Mouse (Mus musculus) frontal cortex, adult 2 months (tissue): Measurements from ENCODE around the gene Pafah1b2. TPM values are rescaled to one million over a fixed set of nuclear protein-coding genes. Genes with fewer than 3 reads are reported as not detected.
A peak's percentile ranks its signal among the peaks of the same experiment; 100 is the strongest.

Experiments used
- DNase-seq, 2 experiments: peaks; one replicate each; pipeline ENCODE4 v3.0.0; 2022; ENCODE audit warnings: low spot score in 1 of 2; ENCODE audit errors: extremely low spot score in 1 of 2
- polyA plus RNA-seq: library from polyadenylated mRNA; depleted of rRNA; stranded (reverse); fragments of >200 nt; gene quantifications from 2 replicates; pipeline ENCODE4 v1.2.3, GENCODE M21; 2012; rRNA removed

The Pafah1b2 gene
- polyA plus RNA-seq, result 99.0 and 106 TPM in 2 replicates

DNA sequence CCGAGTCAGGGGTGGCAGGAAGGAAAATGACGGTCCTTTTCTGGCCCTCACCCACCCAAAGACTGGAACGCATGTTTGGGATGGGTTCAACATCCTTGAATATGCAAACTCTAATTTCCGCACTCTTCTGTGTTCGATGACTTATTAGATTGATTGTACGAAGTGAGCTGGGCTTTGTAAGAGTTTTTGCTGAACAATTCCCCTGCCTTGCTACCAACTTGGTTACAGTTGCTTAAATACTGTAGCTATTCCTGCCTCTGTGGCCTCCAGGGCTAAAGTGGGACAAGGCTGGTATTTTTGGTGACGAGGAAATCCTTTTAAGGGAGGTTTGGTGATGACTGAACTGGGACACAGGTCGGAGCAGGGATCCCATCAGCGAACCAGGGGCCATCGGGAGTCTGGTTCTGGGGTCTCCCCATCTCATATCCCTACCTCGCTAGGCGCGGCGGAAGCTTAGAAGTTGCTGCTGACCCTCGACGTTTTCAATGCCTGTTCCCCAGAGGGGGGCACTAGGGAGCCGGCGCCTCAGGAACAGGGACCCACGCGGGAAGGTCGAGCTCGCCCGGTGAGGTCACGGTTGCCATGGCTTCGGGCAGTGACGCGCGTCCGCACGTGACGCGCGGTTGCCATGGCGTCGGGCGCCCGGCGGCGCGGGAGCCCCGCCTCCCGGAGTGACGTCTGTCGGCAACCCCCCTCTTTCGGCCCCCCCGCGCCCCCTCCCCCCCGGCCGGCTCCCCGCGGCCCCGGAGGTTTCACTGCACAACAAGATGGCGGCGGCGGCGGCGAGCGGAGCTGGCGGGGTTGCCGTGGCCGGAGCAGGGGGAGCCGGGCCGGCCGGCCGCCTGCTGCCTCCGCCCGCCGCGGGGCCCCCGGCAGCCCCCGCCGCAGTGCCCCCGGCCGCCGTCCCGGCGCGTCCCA is at the start of gene Pafah1b2, which contains the start of gene Sik3:
Gene Pafah1b2 (minus strand): TSS at position 600 of the 918 bp plus-strand sequence.
Gene Sik3 (plus strand): TSS at position 730 of the 918 bp plus-strand sequence.
- DNase-seq, result peak; percentile 92 to 97

DNA sequence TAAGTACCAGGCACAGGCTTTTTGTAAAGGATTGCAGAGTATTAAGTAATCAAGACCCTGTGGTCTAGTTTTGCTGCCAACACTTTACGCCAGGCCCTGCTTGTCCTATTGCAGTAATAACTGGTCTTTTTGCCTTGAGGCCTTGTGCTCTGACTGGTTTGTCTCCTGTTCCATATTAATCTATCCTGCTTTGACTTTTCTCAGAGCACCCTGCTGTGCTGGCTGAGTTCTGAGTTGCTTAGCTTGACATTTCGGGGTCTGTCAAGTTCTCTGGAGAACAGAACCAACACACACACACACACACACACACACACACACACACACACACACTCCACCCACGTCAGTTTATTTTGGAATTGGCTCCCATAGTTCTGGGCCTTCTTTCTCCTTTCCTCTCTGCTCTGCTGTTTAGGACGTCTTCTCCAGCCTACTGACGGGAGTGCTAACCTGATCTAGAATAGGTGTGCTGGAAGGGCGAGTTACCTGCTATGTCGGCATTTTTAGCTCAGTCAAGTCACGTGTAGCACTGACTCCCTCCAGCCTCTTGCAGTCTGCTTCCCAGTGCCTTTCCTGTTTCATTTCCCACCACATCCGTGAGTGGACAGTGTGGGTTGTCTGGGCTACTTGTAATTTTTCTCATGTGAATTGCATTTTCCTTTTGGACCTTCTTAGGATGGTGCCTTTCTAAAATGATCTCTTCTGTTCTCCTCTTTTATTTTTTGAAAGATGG is 49.4 kb upstream of the Pafah1b2 start:
- DNase-seq, result peak; percentile 36 to 59

DNA sequence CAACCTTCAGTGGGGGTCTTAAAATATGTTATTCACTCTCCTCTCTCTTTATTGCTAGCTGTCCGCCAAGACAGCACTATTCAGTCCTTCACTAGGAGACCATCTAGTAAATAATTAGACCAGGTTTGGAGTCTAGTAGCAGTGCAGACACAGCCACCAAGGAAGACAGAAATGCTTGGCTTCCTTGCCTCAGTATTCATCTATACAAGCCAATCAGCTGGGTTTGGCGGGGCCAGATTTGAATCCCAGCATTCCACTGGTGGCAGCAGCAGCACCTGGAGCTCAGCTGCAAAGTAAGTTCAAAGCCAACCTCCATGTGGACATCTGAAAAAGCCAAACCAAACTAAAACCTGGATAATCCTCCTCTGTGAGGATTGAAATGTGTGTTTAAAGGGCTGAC is 47.8 kb upstream of the Pafah1b2 start:
- DNase-seq, result no peak

DNA sequence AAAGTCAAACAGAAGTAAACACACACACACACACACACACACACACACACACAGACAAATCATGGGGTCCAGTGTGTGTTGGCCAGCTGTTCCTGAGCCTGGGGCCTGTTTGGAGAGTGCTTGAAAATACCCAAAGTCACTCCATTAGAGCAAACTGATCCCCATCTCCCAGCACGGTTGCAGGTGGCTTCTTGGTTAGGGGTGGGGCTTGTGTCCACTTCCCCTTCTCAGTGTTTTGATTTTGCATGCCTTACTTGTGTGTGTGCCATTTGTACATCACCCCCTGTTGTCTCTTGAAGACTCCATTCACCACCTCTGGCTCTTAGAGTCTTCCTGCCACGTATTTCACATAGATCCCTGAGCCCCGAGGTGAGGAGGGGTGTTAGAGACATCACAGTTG is 45.6 kb upstream of the Pafah1b2 start:
- no peak for DNase-seq

DNA sequence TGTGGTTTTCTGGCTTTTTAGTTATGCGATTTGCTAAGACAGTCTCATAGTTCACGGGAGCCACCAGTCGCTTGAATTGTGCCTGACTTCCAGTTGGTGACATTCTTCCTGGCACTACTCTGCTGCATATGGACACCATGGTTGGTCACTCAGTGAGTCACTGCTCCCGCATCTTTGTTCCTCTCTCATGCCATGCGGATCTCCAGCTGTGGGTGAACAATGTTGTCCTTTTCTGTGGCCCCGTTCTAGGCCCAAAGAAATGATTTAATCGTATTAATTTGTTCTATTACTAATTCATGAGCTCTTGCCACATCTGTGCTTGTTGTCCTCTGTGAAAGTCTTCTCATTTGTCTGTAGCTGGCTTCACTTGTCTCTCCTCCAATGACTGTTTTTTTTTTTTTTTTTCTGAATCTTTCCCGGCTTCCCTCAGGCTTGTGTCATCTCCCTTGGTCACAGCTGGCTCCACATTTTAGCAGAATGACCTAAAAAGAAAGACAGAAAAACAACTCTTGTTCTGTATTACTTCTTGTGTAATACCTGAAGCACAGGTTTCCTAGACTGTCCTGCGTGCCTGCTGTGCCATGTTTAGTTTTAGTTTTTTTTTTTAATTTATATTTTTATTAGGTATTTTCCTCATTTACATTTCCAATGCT is 40.6 kb upstream of the Pafah1b2 start:
- DNase-seq, result peak; percentile 21 to 32

DNA sequence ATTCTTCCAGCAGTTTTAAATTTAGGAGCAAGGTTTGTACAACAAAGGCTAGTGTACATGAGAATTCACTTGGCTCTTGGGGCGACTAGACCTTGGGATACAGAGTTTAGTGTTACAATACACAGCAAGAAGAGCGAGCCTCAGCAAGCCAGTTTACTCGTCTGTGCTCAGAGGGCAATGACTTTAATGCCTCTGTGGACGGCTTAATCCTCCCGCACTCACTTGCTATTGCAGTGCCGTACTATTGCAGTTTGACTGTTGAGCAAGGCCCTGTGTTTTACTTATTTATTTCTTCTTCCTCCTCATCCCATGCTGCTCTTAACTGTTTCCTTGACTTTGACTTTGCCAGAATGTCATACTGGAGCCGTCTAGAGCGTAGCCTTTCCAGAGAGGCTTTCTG is 37.7 kb upstream of the Pafah1b2 start:
- DNase-seq, result no peak

DNA sequence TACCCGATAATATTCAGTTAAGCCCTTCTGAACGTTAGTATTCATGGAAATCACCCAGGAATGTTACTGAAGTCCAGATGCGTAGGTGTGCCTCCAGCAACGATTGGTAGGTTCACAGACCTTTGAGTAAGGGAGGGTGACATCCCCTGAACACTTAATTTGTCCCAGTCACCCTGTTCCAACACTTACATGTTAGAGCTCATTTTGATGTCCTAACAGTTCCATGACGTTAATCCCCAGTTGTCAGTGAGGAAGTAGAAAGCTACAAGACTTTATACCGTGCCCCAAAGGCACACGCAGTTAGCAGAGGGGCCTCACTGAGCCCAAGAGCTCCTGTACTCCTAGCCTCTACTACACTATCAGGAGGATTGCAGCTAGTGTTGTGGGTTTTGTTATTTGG is 37.0 kb upstream of the Pafah1b2 start:
- DNase-seq, result no peak

DNA sequence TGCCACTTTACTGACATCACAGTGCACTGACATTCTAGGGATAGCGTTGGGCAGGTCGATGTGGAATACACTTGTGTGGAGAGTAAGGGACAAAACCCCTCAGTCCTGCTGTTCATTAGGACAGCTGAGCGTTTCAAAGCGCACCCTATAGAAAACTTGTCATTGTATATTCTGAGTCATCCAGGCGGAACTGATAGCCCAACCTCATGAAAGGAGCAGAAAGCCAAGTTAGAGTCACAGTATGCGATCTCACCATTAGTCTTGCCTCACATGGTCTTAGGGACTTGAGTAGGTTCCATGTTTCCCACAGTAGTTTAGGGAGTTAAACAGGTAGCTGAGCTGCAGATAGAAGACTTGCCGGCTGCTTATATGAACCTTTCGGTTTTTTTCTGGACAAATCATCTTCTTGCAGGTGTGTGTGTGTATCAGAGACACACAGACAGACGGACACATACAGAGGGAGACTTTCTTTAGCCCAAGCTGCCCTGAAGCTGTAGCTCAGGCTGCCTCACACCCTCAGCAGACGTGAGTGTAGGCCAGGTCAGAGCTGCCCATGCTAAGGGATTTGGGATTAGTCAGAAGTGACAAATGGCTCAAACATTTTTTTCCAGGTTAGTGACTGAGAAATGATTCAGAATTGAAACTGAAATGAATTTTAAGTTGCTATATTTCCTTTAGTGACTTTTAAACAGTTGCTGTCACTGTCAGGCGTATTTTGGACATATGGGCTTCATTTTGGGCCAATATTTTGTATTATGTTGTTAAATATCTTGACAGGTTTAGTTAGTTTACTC is 34.4 kb upstream of the Pafah1b2 start:
- no peak for DNase-seq

DNA sequence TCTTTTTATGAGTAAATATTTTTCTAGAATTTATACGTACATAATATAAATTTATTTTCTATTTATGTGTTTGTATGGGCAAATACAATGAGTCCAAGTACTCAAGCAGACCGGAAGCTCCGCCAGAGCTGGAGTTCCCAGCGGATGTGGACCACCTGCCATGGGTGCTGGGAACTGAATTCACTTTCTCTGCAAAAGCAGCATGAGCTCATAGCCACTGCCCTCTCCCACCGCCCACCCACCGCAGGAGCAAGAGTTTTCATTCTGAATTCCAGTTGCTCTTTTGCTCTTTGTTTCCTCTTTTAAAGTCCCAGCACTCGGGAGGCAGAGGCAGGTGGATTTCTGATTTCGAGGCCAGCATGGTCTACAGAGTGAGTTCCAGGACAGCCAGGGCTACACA is 31.1 kb upstream of the Pafah1b2 start:
- no peak for DNase-seq

DNA sequence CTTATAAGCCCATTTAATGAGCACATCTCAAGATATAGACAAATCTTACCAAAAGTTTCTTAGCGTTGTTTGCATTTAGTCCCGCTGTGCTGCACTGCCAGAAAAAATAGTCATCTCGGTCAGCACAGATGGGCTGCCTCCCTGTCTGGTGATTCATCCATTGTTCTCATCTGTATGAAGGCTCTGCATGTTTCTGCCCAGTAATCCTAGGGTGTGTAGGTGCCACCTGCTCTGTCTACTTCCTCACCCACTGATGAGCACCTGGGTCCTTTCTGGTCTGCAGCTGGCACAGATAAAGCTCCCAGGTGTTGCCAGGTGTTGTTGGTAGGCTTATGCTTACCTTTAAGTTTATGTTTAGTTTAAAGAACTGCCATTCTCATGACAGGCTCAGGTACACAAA is 29.9 kb upstream of the Pafah1b2 start:
- DNase-seq, result peak in 1 of 2 experiments; percentile 45

DNA sequence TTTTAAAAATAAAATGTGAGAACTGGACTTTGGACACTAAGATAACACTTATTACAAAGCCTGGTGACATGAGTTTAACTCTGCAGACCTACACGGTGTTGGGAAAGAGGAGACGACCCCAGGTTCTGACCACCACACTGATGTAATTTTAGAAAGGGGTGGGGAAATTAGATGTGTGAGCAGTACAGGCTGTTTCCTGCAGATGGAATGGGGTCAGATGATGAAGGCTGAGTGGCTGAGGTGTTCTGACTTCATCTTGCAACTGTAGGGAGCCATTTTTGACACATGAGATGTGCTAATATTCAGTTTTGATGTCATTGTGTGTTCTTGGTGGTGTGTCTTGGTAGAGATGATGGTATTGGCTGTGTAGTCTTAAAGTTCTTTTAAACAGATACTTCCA is 28.7 kb upstream of the Pafah1b2 start:
- DNase-seq, result no peak

DNA sequence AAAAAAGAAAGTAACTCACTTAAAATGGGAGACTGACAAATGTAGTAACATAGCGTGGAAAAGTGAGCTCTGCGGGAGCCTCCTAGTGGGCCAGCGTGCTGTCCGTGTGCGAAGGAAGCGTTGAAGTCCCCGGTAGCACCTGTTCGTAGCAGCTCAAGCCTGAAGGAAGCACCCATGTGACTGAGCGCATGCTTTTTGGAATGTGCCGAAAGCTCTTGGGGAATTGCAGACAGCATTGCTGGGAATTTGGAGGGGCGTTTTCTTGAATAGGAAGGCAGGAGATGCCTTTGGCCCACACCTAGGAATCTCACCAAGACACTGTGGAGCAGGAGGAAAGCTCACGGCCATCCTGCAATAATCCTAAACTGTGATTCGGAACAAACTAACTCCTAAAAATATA is 26.3 kb upstream of the Pafah1b2 start:
- DNase-seq, result no peak

DNA sequence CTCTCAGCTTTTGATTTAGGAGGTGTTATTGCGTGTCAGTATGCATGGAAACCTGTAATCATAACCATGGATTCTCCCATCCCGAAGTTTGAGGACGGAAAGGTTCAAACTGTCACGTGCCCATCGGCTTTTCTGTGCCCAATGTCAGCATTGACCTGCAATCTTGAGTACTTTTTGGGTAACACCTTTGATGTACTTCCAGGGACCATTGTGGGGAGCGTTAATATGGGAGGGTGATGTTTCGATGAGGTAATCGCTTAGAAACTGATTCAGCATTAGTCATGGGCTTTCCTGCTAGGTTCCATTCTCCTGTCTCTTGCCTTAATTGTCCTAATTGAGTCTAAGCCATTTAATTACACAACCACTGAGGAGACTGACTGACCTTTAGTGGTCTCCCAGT is 24.4 kb upstream of the Pafah1b2 start:
- no peak for DNase-seq

DNA sequence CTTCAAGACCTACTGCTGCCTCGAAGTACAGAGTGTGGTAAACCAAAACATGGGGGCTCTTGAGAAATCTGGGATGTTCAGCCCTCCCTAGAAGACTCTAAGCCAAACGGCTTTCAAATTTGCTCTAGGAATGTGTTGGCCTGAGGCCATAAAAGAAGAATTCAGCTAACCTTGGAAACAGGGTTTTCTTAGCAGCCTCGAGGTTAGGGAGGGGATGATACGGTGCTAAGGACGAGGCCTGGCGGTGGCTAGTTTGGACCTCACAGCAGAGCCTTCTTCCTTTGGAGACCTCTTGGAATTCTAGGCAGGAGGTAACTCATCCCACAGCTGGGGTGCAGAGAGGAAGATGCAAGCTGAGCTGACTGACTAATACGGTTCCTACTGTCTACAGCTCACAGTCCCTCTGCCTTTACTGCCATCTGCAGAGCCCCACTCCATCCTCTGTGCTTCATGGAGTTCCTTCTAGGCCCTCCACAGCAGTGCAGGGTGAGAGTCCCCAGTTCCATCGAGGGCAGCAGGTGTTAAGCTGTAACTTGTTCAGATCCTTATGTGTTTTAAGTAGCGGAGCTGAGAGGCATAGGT is 22.9 kb upstream of the Pafah1b2 start:
- no peak for DNase-seq

DNA sequence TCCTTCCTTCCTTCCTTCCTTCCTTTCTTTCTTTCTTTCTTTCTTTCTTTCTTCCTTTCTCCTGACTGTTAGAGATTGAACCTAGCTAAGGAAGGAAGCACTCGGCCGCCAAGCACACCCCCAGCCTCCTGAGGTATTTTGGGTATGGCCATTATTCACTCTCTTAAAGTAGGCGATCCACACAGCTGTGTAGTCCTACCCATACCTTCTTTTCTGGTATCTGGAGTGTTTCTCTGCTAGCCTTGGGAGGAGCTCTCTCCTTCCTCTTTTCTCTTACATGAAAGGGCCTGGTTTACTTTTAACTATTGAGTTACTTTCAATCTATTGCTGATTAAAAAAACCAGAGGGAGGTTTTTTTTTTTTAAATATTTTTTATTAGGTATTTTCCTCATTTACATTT is 21.4 kb upstream of the Pafah1b2 start:
- no peak for DNase-seq

DNA sequence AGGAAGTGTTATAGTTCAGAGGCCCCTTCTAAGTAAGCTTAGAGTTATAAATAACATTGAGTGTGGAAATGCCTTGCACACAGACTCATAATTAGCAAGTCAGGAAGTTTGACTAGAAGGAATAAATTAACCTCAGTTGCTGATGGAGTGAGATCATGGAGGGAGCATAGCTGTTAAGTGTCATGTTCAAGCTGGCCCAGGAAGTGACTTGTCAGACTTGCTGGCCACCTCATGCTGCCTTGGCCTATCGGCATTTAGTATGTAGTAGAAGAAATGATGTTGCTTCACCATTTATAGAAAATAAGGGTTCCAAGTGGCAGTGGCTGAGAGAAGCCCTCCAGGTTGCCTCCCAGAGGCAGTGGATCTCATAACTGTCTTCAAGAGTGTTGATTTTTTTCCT is 20.6 kb upstream of the Pafah1b2 start:
- DNase-seq, result no peak

DNA sequence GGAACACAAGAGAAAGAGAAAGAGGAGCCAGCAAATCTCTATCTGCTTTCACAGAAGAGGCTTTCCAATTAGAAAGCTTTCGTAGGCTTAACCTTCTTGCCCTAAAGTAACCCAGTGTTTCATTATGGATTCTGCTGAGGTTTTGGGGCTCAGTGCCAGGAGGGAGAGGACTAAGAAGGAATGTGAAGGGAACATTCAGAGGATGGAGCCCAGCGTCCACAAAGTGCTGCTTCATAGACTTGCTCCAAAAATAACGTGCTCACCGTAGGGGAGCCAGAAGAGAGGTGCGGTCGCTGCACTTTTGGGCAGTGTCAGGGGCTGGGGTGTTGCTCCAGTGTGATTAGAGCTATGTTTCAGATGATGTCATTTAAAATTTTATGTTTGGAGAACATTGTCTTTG is 19.7 kb upstream of the Pafah1b2 start:
- peak in 1 of 2 experiments; percentile 59 for DNase-seq

DNA sequence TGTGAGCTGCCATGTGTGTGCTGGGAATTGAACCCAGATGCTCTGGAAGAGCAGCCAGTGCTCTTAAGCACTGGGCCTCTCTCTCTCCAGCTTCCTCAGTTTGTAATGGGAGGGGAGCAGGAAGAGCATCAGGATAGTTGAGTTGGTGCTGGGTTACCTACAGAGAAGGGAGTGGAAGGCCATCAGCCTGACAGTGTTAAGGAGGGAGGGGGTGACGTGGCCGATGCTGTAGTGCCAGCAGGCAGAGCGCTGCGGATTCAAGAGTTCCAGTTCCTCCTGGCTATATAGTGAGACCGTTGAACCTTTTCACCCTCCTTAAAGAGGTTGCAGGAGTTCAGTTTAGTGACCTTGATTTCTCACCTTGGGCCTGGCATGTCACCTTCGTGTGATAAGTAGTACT is 18.5 kb upstream of the Pafah1b2 start:
- no peak for DNase-seq

DNA sequence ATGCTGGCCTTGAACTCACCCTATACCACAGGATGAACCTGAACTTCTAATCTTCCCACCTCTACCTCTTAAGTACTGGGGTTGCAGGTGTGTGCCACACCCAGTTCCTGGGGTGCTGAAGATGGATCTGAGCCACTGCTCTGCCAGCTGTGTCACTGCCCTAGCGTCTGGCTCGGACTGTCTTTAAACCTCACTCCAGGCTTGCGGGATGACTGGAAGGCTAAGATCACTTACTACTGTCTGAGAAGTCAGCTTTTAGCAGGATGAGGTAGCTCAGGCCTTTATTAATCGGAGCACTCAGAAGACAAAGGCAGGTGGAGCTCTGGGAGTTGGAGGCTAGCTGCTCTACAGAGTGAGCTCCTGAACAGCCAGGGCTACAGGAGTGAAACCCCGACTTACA is 17.7 kb upstream of the Pafah1b2 start:
- no peak for DNase-seq

DNA sequence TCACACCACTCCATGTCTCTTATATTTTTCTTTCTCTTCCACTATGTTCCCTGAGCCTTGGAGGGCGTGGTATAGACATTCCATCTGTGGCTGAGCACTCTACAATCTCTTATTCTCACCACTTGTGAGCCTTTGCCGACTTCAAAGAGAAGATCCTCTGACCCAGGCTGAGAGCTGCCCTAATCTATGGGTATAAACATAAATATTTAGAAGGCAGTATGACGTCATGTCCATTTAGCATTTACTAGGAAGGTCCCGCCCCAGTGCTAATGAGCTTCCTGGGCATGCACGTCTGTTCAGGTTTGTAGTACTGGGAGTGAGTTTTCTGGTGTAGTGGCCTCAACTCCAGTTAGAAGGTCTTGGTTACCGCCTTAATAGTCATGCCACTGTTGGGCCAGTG is 17.0 kb upstream of the Pafah1b2 start:
- DNase-seq, result no peak
